Mouse (Mus musculus) spleen, embryonic (tissue): ENCODE measurements around the gene Rmi1.
"Not testable (repeated sequence)": the region's sequence is repeated elsewhere in the genome, so short reads cannot be mapped to it uniquely, and the experiment has no call there.

Source experiments
- CTCF ChIA-PET: fragments of 350-600 bp; sonication (Branson Sonifier 250); formaldehyde crosslinking; loops from one replicate; lab custom pipeline; 2022; lab: Charles Lee

Gene Rmi1

GRCm38 (mm10) chr13:58402003-58402743 lies at the start of gene Rmi1:
Gene Rmi1 (plus strand): TSS chr13:58402248.
- CTCF ChIA-PET: interaction anchor here (0.6 kb wide), 1 partner anchor 12 kb away, joined by 3 read pairs; no protein-coding TSS in a partner anchor

GRCm38 (mm10) chr13:58352996-58353395 lies 49.1 kb upstream of the Rmi1 start:
- CTCF ChIA-PET: interaction anchor here (0.7 kb wide), 1 partner anchor 1155 kb away, joined by 5 read pairs; no protein-coding TSS in a partner anchor

- CTCF ChIA-PET: no interaction called here
Measured at GRCm38 (mm10) chr13:58358629-58359303, 43.3 kb upstream of the Rmi1 start, which contains the start of gene Kif27. Gene Kif27 (minus strand): TSS chr13:58359122.

- CTCF ChIA-PET: no interaction called here
Measured at GRCm38 (mm10) chr13:58359304-58359653, 42.8 kb upstream of the Rmi1 start.

- CTCF ChIA-PET: no interaction called here
Measured at GRCm38 (mm10) chr13:58364353-58365175, 37.5 kb upstream of the Rmi1 start.

GRCm38 (mm10) chr13:58365179-58365578 lies 36.9 kb upstream of the Rmi1 start:
- CTCF ChIA-PET: not testable (repeated sequence)

- CTCF ChIA-PET: no interaction called here
Measured at GRCm38 (mm10) chr13:58366373-58366772, 35.7 kb upstream of the Rmi1 start.

- CTCF ChIA-PET: interaction anchor here (0.7 kb wide), 1 partner anchor 171 kb away, joined by 4 read pairs; no protein-coding TSS in a partner anchor
Measured at GRCm38 (mm10) chr13:58367641-58368040, 34.4 kb upstream of the Rmi1 start.

- CTCF ChIA-PET: no interaction called here
Measured at GRCm38 (mm10) chr13:58368835-58369234, 33.2 kb upstream of the Rmi1 start.

GRCm38 (mm10) chr13:58372278-58373152 lies 29.5 kb upstream of the Rmi1 start:
- CTCF ChIA-PET: no interaction called here

- CTCF ChIA-PET: no interaction called here
Measured at GRCm38 (mm10) chr13:58373153-58373470, 28.9 kb upstream of the Rmi1 start.

GRCm38 (mm10) chr13:58384371-58384770 lies 17.7 kb upstream of the Rmi1 start:
- CTCF ChIA-PET: no interaction called here

GRCm38 (mm10) chr13:58384779-58385546 lies 17.1 kb upstream of the Rmi1 start, which contains the start of gene 2210016F16Rik:
Gene 2210016F16Rik (minus strand): TSS chr13:58385225.
- CTCF ChIA-PET: interaction anchor here (0.6 kb wide), 1 partner anchor 213 kb away, joined by 3 read pairs; no protein-coding TSS in a partner anchor

GRCm38 (mm10) chr13:58385547-58385920 lies 16.5 kb upstream of the Rmi1 start:
- CTCF ChIA-PET: interaction anchor here (0.6 kb wide), 1 partner anchor 213 kb away, joined by 3 read pairs; no protein-coding TSS in a partner anchor

GRCm38 (mm10) chr13:58387948-58388347 lies 14.1 kb upstream of the Rmi1 start:
- CTCF ChIA-PET: interaction anchor here (0.5 kb wide), 1 partner anchor 82 kb away, joined by 6 read pairs; no protein-coding TSS in a partner anchor

GRCm38 (mm10) chr13:58388379-58388778 lies 13.7 kb upstream of the Rmi1 start:
- CTCF ChIA-PET: interaction anchor here (0.5 kb wide), 1 partner anchor 83 kb away, joined by 6 read pairs; no protein-coding TSS in a partner anchor

- CTCF ChIA-PET: interaction anchor here (0.7 kb wide), 1 partner anchor 13 kb away, joined by 3 read pairs; no protein-coding TSS in a partner anchor
Measured at GRCm38 (mm10) chr13:58389324-58389951, 12.6 kb upstream of the Rmi1 start.

- CTCF ChIA-PET: not testable (repeated sequence)
Measured at GRCm38 (mm10) chr13:58394392-58394791, 7.7 kb upstream of the Rmi1 start.

- CTCF ChIA-PET: no interaction called here
Measured at GRCm38 (mm10) chr13:58397651-58398050, 4.4 kb upstream of the Rmi1 start.
